Mouse (Mus musculus) thymus, postnatal 10 days (tissue): Measurements from ENCODE around the gene Pramef25.
A peak's percentile ranks its signal among the peaks of the same experiment; 100 is the strongest.
"Not testable (repeated sequence)": the region's sequence is repeated elsewhere in the genome, so short reads cannot be mapped to it uniquely, and the experiment has no call there.

Experiments
- DNase-seq, 2 experiments: peaks; one replicate each; pipeline ENCODE4 v3.0.0; 2021; ENCODE audit warnings: low spot score in 2 of 2

The Pramef25 gene

GRCm38 (mm10) chr4:143950916-143951315, at the start of gene Pramef25:
Gene Pramef25 (minus strand): TSS chr4:143951016.
- DNase-seq, result not testable (repeated sequence)

- not testable (repeated sequence) for DNase-seq
These were observed 43.5 kb upstream of the Pramef25 start, which contains the start of gene Pramef17 for GRCm38 (mm10) chr4:143994269-143994668. Gene Pramef17 (minus strand): TSS chr4:143994369.

- peak; percentile 64 to 66 for DNase-seq
These were observed 37.3 kb upstream of the Pramef25 start for GRCm38 (mm10) chr4:143988126-143988525.

GRCm38 (mm10) chr4:143987475-143987941, 36.7 kb upstream of the Pramef25 start:
- peak; percentile 44 to 62 for DNase-seq

- DNase-seq, result peak; percentile 14 to 17
These were observed 34.9 kb upstream of the Pramef25 start for GRCm38 (mm10) chr4:143985733-143986132.

GRCm38 (mm10) chr4:143985165-143985564, 34.3 kb upstream of the Pramef25 start:
- DNase-seq, result peak; percentile 4 to 10

- DNase-seq, result not testable (repeated sequence)
These were observed 32.6 kb upstream of the Pramef25 start for GRCm38 (mm10) chr4:143983446-143983845.

- DNase-seq, result not testable (repeated sequence)
These were observed 16.0 kb upstream of the Pramef25 start, which contains the start of gene Gm13101 for GRCm38 (mm10) chr4:143966850-143967249. Gene Gm13101 (minus strand): TSS chr4:143966950.

- not testable (repeated sequence) for DNase-seq
These were observed 50.5 kb downstream of the Pramef25 start, which contains the start of gene Pramef6 for GRCm38 (mm10) chr4:143900280-143900679. Gene Pramef6 (minus strand): TSS chr4:143900380.
